Mouse (Mus musculus): ENCODE results near the gene Cdc14b. TPM values are rescaled to one million over a fixed set of nuclear protein-coding genes. Genes with fewer than 3 reads are reported as not detected.

Gene Cdc14b
- total RNA-seq (2014; rRNA removed) = 4.2 and 4.6 TPM in 2 replicates
- polyA plus RNA-seq (2015; fragmentation: Nextera tagmentation; extraction: Ambion mirVana) = 0.72 and 1.2 TPM in 2 replicates

DNA sequence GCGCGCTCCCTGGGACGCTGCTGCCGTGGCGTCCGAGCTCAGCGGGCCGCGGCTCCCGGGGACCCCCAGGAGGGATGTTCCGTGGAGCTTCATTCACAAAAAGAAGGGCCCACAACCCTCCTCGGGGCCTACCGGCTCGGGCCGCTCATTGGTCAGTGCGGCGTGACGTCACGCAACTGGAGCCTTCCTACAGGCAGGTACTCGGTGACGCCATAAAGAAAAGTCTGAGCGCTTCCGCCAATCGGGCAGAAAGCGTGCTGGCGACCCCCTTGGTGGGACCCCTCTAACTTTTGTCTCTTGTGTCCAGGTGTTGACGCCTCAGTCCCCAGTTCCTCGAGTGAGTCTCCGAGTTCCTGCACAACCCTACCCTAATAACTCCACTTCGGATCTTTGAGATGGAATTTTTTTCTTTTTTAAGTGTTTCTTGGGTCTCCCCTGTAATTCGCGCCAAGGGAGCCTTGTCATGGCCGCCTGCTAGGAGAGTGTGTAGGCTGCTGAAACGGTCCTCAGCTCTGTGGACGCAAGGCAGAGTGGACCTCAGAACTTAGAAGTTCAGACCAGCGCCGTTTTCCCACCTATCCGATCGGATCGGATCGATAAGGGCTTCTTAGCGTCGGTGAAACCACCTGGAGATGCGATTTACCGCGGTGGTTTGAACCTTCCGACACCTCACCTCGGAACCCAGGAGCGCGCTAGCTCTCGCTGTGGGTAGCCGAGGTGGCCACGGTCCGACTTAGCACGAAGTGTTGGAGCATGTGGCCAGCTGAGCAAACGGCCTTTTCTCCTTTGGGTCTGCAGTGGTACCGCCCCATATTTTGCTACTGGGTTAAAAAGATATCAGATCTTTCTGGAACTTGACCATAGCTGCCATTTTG lies at the start of gene Cdc14b:
Gene Cdc14b, minus strand, starts transcription at position 412 of the 875 bp plus-strand sequence.
- whole genome bisulfite sequencing = 1% methylated on average over 56 of the region's 57 CpGs

DNA sequence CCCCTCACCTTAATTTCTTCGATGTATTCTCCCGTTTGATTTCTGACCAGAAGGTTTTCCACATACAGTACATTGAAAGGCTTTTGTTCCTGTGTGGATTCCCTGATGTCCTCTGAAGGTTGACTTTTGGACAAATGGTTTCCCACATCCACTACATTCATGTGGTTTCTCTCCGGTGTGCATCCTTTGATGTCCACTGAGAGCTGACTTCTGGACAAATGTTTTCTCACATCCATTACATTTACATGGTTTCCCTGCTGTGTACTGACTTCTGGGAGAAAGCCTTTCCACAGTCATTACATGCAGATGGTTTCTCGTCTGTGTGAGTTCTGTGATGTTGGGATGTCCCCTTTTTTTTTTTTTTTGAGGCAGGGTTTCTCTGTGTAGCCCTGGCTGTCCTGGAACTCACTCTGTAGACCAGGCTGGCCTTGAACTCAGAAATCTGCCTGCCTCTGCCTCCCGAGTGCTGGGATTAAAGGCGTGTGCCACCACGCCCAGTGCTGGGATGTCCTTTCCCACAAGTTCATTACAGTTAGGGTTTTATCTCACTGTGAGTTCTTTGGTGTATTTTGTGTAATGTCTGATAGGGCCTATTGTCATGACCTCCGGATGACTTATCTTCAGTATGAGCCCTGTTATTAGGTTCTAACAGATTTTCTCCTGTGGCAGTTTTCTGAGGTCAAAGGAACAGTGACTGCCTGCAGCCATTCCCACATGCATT lies 47.6 kb upstream of the Cdc14b start:
- DNase-seq (ENCODE audit: low spot score) (no peak), ATAC-seq (ENCODE audit: low FRiP score) (no peak)
- Histone ChIP-seq H3K9ac (replicated peaks; ENCODE audit: low read length, poor library complexity, severe bottlenecking) (no peak overlapping the region), H3K36me3 (ENCODE audit: insufficient read depth, low read length) (no peaks in the 10 kb centered on the region), H3K9me3 (ENCODE audit: low read length) (no peaks in the 10 kb centered on the region), H3K27me3 (ENCODE audit: insufficient read depth, low read length) (no peaks in the 10 kb centered on the region), H3K4me3 (ENCODE audit: low read depth, low read length) (no peak overlapping the region), H3K27ac (ENCODE audit: low read depth, low read length) (no peak overlapping the region), H3K4me1 (ENCODE audit: insufficient read depth, low read length) (no peaks in the 10 kb centered on the region), H3K4me2 (ENCODE audit: low read depth, low read length, poor library complexity, severe bottlenecking) (no peak overlapping the region)
- WGBS = 84% methylated on average over 8 of the region's 8 CpGs
- no peak for TF ChIP-seq CTCF (IDR thresholded peaks at IDR 0.05)

More for the DNA sequence above, at the start of gene Cdc14b:
- peak within 1 kb of the TSS; percentile 100 for H3K4me2 ChIP-seq (ENCODE audit: low read depth, low read length, poor library complexity, severe bottlenecking)
- H3K9me3 ChIP-seq (ENCODE audit: low read length) = no peaks in the 10 kb centered on the region
- peak within 1 kb of the TSS; percentile 75 for H3K4me3 ChIP-seq (ENCODE audit: low read depth, low read length)
- TF ChIP-seq CTCF (IDR thresholded peaks at IDR 0.05) = no peak
- H3K27ac ChIP-seq (ENCODE audit: low read depth, low read length) = no peak within 1 kb of the TSS
- peak; percentile 91 for ATAC-seq (ENCODE audit: low FRiP score)
- H3K36me3 ChIP-seq (ENCODE audit: insufficient read depth, low read length) = no peaks in the 10 kb centered on the region
- peaks cover 5% of the 10 kb centered on the region for H3K4me1 ChIP-seq (ENCODE audit: insufficient read depth, low read length)
- peak within 1 kb of the TSS; percentile 61 for H3K9ac ChIP-seq (replicated peaks; ENCODE audit: low read length, poor library complexity, severe bottlenecking)
- DNase-seq (ENCODE audit: low spot score) = peak; percentile 88
- peaks cover 7% of the 10 kb centered on the region for H3K27me3 ChIP-seq (ENCODE audit: insufficient read depth, low read length)

DNA sequence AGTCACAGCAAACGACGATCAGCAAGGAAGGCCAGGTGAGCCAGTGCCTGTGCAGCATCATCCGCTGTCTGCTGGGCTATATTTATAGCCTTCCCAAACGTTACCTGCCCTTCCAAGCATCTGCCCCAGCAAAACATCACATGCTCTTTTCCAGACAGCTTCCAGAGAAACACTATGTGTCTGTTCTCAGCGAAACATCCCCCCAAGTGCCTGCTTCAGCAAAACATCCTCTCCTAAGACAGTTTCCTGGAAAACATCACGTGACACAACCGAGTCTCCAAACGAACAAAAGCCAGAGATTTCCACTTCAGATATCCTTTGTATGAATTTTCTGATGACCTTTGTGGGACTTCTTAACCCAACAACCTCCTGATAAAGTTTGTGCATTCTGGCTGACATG lies 45.2 kb upstream of the Cdc14b start:
- Histone ChIP-seq H3K9ac (replicated peaks; ENCODE audit: low read length, poor library complexity, severe bottlenecking) (no peak overlapping the region), H3K9me3 (ENCODE audit: low read length) (no peaks in the 10 kb centered on the region), H3K4me1 (ENCODE audit: insufficient read depth, low read length) (no peaks in the 10 kb centered on the region), H3K27ac (ENCODE audit: low read depth, low read length) (no peak overlapping the region), H3K36me3 (ENCODE audit: insufficient read depth, low read length) (no peaks in the 10 kb centered on the region), H3K4me3 (ENCODE audit: low read depth, low read length) (no peak overlapping the region), H3K4me2 (ENCODE audit: low read depth, low read length, poor library complexity, severe bottlenecking) (no peak overlapping the region), H3K27me3 (ENCODE audit: insufficient read depth, low read length) (no peaks in the 10 kb centered on the region)
- TF ChIP-seq CTCF (IDR thresholded peaks at IDR 0.05) = no peak
- DNase-seq (ENCODE audit: low spot score) (no peak), ATAC-seq (ENCODE audit: low FRiP score) (no peak)
- 74% methylated on average over 8 of the region's 8 CpGs for WGBS

DNA sequence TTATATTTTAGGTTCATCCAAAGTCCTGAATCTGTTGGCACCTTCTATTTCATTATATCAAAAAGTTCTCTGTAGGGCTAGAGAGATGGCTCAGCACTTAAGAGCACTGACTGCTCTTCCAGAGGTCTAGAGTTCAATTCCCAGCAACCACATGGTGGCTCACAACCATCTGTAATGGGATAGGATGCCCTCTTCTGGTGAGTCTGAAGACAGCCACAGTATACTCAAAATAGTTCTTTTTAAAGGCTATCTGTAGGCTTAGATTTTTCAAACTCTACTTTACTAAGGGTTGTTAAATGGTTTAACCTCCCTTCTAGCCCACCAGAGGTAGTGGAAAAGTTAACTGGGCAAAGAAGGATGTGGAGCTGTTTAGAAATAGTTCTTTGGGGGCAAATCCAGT lies 44.7 kb upstream of the Cdc14b start:
- no peak for DNase-seq (ENCODE audit: low spot score)
- Histone ChIP-seq H3K36me3 (ENCODE audit: insufficient read depth, low read length) (no peaks in the 10 kb centered on the region), H3K4me2 (ENCODE audit: low read depth, low read length, poor library complexity, severe bottlenecking) (no peak overlapping the region), H3K4me3 (ENCODE audit: low read depth, low read length) (no peak overlapping the region), H3K27me3 (ENCODE audit: insufficient read depth, low read length) (no peaks in the 10 kb centered on the region), H3K9ac (replicated peaks; ENCODE audit: low read length, poor library complexity, severe bottlenecking) (no peak overlapping the region), H3K4me1 (ENCODE audit: insufficient read depth, low read length) (no peaks in the 10 kb centered on the region), H3K9me3 (ENCODE audit: low read length) (no peaks in the 10 kb centered on the region), H3K27ac (ENCODE audit: low read depth, low read length) (no peak overlapping the region)
- ATAC-seq (ENCODE audit: low FRiP score) = no peak
- TF ChIP-seq CTCF (IDR thresholded peaks at IDR 0.05) = no peak

DNA sequence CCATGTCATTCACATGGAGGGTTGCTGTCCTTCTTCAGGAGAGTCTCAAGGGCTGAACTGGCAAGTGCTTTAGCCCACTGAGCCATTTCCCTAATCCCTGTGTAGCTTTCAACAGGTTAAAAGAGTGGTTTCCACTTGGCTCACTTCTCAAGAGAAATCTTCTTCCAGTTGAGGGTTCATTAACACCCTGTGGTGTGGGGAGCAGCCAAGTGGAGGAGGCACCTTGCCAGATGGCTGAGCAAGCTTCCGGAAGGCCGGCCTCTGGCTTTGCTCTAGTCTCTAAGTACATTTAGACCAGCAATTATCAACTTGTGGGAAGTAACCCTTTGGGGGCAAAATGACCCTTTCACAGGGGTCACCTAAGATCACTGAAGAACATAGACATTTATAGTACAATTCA lies 43.3 kb upstream of the Cdc14b start:
- DNase-seq (ENCODE audit: low spot score) (peak; percentile 55), ATAC-seq (ENCODE audit: low FRiP score) (no peak)
- Histone ChIP-seq H3K27ac (ENCODE audit: low read depth, low read length) (no peak overlapping the region), H3K4me2 (ENCODE audit: low read depth, low read length, poor library complexity, severe bottlenecking) (no peak overlapping the region), H3K9ac (replicated peaks; ENCODE audit: low read length, poor library complexity, severe bottlenecking) (no peak overlapping the region), H3K36me3 (ENCODE audit: insufficient read depth, low read length) (no peaks in the 10 kb centered on the region), H3K9me3 (ENCODE audit: low read length) (no peaks in the 10 kb centered on the region), H3K4me3 (ENCODE audit: low read depth, low read length) (no peak overlapping the region), H3K27me3 (ENCODE audit: insufficient read depth, low read length) (no peaks in the 10 kb centered on the region), H3K4me1 (ENCODE audit: insufficient read depth, low read length) (no peaks in the 10 kb centered on the region)
- WGBS = 56% methylated on average over 2 of the region's 2 CpGs
- no peak for TF ChIP-seq CTCF (IDR thresholded peaks at IDR 0.05)

Measured in midbrain, postnatal 0 days (tissue).